Mouse (Mus musculus): Measurements from ENCODE around the gene Sectm1a.
"Not testable (repeated sequence)": the region's sequence is repeated elsewhere in the genome, so short reads cannot be mapped to it uniquely, and the experiment has no call there.

The Sectm1a gene

GRCm38 (mm10) chr11:121089756-121090546, 8.9 kb upstream of the Sectm1a start:
- no peak for DNase-seq (ENCODE audit: low read depth)

- DNase-seq (ENCODE audit: low read depth), result no peak
Observed at GRCm38 (mm10) chr11:121088997-121089396, 8.0 kb upstream of the Sectm1a start.

GRCm38 (mm10) chr11:121086296-121086695, 5.3 kb upstream of the Sectm1a start:
- DNase-seq (ENCODE audit: low read depth), result no peak

DNA sequence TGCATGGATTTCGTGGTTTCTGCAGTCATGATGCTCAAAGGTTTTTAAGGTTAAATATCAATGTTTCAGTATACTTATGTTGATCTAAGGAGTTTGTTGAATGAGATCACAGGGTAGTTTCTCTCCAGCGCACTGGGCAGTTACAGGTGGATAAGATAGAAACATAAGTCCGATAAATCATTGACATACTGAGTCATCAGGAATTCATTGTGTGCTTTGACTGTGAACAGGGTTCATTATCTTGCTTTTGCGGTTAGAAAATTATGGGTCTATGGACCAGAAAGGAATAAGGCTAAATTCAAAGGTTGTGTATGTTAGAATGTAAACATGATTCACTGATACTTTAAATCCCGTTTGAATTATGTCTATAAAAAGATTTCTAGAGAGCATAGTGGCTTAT, 4.2 kb upstream of the Sectm1a start:
- DNase-seq (ENCODE audit: low read depth), result no peak

DNA sequence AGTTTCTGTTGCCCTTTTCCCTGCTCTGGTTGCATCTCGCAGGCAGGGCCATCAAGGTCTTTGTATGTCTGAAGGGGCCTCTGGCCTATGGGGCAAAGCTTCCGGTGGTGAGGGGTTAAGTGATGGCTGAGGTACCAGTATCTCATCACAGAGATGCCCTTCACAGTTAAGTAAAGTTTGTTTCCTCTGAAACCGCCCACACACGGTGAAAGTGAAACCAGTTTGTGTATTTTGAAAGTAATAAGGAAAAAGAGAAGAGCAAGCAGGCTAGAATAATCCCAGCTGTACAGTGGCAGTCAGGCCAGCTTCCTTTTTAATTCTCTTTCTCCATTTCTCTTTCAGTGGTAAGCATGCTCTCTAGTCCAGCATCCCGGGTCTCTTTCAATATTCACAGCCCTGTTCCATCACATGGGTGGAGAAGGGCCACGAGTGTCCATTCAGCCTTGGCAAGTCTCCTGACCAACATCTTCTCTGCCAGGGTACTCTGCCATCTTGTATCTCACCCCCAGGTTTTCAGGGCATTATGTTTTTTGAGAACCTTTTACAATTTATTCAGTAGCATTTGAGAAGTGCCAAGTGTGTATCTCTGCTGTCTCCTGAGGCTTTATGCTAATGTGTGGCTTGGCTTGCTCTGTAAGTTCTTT, 2.0 kb upstream of the Sectm1a start:
- peak; percentile 19 for DNase-seq (ENCODE audit: low read depth)

- no peak for DNase-seq (ENCODE audit: low read depth)
Observed at GRCm38 (mm10) chr11:121082250-121082649, 1.2 kb upstream of the Sectm1a start.

DNA sequence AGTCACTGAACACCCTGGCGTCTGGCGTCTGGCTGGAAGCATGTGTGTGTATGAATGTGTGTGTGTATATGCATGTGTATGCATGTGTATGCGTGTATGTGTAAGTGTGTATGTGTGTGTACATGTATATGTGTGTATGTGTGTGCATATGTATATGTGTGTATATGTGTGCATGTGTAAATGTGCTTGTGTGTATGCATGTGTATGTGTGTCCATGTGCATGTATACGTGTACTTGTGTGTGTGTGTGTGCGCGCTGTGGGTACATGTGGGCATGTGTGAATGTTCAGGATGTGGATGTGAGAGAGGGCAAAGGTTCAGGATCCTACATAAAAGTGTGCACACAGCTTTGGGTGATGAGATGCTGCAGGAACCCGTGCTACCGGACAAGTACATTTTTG, 690 bp downstream of the Sectm1a start:
- no peak for DNase-seq (ENCODE audit: low read depth)

GRCm38 (mm10) chr11:121075655-121076054, 5.4 kb downstream of the Sectm1a start:
- DNase-seq (ENCODE audit: low read depth), result no peak

DNA sequence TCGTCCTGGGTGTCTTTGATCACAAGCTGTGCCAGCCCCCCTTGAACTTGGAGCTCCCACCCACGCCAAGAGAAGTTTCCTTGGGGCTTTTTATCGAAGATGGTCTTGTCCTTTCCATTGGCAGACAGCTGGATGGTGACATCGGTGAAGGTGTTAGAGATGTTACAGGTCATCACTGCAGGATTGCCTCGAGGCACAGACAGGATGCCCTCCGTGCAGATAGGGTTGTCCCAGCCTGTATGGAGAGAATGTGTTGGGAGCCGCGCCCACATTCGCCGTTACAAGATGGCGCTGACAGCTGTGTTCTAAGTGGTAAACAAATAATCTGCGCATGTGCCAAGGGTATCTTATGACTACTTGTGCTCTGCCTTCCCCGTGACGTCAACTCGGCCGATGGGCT, 11.4 kb downstream of the Sectm1a start:
- not testable (repeated sequence) for DNase-seq (ENCODE audit: low read depth)

- no peak for DNase-seq (ENCODE audit: low read depth)
Observed at GRCm38 (mm10) chr11:121067895-121068294, 13.1 kb downstream of the Sectm1a start.

DNA sequence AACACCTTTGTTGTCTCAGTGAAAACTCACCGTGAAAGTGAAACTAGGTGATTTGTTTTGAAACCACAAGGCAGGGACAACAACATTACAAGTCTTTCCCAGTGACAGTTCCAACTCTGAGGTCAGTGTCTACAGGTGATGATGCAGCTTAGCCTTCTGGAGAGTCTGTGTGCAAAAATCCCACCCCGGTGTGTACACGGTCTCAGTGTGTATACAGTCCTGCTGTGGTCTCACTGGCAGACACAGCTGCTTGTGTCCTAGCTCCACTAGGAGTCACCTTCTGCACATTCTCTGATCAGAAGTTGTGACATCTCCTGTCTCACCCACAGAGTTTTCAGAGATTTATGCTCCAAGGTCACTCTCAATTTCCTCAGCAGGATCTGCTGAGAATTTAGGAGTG, 16.8 kb downstream of the Sectm1a start:
- DNase-seq (ENCODE audit: low read depth), result no peak

DNA sequence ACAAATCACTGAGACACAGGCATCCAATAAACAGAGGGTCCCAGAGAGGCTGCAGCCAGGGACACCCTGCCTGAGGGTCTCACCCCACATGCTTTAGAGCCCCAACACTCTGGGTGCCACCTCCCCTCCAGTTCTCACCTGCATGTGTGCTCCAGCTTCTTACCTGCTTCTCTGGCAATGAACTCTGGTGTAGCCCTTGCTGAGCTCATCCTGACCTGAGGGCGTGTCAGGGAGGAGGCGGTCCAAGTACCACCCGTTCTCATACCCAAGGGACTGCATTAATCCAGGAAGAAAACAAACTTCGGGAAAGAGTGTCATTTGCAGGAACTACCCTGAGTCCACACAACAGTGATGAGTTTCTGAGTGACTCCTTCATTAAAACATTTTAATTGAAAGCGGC, 17.6 kb downstream of the Sectm1a start, which contains the start of gene Sectm1b:
Gene Sectm1b (minus strand): TSS at position 191 of the 400 bp plus-strand sequence.
- DNase-seq (ENCODE audit: low read depth), result no peak

DNA sequence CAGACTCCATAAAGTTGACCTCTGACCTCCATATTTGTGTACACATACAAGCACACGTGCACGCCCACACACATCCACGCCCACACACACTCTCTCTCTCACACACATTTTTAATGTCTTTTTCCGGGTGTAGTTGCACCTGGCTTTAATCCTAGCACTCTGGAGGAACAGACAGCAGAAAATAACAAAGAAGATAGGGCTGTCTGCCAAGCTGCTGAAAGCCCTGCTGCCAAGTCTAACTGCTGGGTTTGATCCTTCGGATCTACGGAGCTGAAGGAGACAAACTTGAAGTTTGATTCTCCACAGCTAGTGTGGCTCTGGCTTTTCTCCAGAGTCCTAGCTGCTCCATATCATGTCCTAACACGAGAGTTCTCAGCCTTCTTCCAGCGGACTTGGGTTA, 19.4 kb downstream of the Sectm1a start:
- DNase-seq (ENCODE audit: low read depth), result no peak

GRCm38 (mm10) chr11:121060401-121061067, 20.5 kb downstream of the Sectm1a start:
- DNase-seq (ENCODE audit: low read depth), result not testable (repeated sequence)

DNA sequence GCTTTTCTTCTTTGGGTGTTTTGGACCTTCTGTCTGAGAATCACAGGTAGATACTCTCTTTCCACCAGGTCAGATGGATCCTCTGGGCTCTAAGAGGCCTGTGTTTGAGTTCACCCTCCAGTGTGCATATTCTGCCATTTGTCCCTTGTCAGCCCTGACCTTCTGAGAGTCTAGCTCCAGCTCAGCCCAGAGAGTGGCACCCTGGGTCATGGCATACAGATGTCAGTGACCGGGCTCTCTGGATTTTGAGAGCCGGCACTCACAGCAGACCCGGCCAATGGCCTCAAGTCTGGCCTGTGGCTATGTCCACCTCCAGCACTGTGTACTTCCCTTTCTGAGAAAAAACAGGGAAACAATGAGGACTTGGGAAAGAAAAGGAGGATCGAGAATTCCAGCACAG, 21.5 kb downstream of the Sectm1a start:
- no peak for DNase-seq (ENCODE audit: low read depth)

DNA sequence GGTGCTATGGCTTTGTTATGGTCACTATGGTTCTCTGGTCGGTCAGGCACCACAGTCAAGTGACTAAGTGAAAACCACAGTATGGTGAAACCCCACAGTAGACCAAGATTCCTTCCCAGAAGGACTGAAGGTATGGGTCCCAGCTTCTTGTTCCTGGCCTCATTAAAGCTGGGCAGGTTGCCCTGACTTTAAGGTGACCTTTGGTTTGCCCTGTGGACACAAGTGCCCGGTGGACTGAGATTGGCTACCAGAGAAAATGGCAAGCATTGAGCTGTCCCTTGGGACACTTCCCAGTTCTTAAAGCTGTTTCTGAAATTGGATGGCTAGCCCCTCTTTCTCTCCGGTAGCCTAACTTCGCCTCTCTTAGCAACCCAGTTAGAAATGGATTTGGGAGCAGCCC, 22.1 kb downstream of the Sectm1a start:
- no peak for DNase-seq (ENCODE audit: low read depth)

DNA sequence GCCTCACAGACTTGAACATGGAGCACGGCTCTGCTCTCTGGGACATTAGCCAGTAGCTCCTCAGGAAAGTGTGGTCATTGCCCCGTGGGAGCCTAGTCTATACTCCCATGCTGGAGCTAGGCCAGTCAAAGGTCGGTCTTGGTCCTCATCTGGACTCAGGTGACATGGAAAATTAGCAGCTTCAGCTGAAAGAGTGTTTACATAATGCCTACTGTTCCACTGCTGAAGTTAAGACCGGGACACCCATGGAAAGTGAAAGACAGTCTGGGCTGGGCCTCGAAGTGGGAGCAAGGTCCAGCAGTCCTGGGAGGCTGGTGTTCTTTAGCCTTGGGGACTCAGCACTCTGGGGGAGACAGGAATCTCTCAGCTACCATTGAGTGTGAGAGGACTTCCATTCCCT, 22.9 kb downstream of the Sectm1a start:
- DNase-seq (ENCODE audit: low read depth), result no peak

DNA sequence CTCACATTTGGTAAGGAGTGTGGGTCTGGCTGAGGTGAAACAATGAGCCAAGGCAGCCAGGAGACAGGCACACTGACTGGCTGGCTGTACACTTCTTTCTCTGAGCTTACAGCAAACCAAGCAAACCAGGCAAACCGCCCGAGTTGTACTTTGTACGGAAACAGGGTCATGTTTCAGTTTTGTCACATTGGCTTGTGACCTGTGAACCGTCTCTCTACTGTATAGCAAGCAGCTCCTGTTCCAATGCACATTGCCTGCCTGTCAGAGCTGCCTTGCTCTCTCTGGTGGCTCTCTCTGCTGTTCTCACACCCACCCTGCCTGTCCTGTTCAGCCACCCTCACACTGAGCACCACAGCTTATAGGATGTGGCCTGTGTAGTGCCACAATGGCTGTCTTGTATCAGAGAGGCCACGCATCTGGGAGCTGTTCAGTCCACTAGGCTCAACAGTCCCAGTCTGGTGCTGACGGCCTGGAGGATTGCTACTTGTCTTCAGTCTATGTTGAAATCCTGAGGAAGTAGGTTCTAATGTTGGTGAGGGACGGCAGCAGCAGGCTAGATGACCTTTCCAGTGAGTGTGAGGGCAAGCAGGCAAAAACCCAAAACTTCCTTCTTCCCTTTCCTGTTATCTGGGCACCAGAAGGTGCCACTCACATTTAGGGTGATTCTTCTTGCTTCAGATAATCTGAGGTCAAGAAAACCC, 24.3 kb downstream of the Sectm1a start:
- no peak for DNase-seq (ENCODE audit: low read depth)

GRCm38 (mm10) chr11:121053536-121053935, 27.5 kb downstream of the Sectm1a start:
- DNase-seq (ENCODE audit: low read depth), result peak; percentile 78

GRCm38 (mm10) chr11:121052387-121052786, 28.6 kb downstream of the Sectm1a start:
- DNase-seq (ENCODE audit: low read depth), result no peak

DNA sequence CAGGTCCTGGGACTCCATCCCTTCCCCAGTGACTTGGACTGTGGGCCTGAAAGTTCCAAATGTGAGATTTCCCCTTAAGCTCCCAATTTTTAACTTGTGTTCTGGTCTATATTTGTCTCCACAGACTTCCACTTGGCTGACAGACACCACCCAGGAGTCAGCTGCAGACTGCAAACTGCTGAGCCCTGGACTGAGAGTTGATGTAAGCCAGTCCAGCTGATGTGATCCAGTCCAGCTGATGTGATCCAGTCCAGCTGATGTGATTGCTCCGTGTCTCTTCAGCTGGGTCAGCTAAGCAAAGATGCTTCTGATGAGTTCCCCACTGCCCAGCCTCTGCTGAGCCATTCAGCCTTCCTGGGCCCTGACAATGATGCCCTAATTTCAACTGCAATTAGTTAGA, 29.2 kb downstream of the Sectm1a start:
- DNase-seq (ENCODE audit: low read depth), result no peak

DNA sequence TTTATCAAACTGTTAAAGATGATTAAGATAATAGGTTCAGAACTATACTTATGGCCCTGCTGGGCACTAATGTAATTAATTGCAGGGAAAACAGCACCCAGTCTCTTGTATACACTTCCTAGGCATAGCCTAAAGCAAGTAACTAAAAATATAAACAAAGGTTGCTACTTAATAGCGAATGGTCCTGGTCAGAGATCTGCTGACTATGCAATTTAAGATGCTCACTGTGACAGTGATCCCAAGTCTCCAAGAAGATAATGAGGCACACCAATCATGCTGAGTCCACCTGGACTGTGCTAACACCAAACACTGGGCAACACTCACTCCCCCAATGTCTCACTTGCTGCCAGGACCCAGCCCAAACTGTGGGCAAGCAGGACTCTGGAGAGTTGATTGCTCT, 31.2 kb downstream of the Sectm1a start:
- no peak for DNase-seq (ENCODE audit: low read depth)

All from c-Kit-positive CD71-negative TER-119-negative erythroid progenitor cells, embryonic 14.5 days (primary cell).